In genomic region chr11:116571767-116572679, GRCm38 (mm10) we compare ENCODE assay signal across 9 mouse cellular contexts. TPM values are rescaled to one million over a fixed set of nuclear protein-coding genes. Genes with fewer than 3 reads are reported as not detected.
DNase-seq lines count a peak whose midpoint lies in the region; ATAC-seq lines count a peak whose summit lies in the region.
"Had no signal": no experiment of that assay in that cellular context is flagged by ENCODE, and none has a peak within 500 bp of the region (broad histone marks: within the 10 kb centered on the region; RNA-seq: fewer than 3 reads in every experiment).

No protein-coding gene starts in this region.

- H3K27ac ChIP-seq in liver, embryonic 16.5 days (ENCODE audit: low read length), result peak overlapping the region; percentile 99

- ATAC-seq in liver, embryonic 16.5 days (ENCODE audit: low read depth), result peak; percentile 69
- ATAC-seq in inflammation-experienced regulatory T-cells, adult 6 months, result no peak

- WGBS in liver, embryonic 16.5 days (ENCODE audit: insufficient replicate concordance), result 30% methylated on average over 19 of the region's 19 CpGs

- H3K4me2 ChIP-seq in liver, embryonic 16.5 days (ENCODE audit: low read depth, low read length), result peak overlapping the region; percentile 75
- H3K4me2 ChIP-seq: neural tube, embryonic 13.5 days had no signal

- no peaks in the 10 kb centered on the region for H3K9me3 ChIP-seq in liver, embryonic 16.5 days (replicated peaks; ENCODE audit: control insufficient read depth, low read length)
- H3K9me3 ChIP-seq: neural tube, embryonic 13.5 days had no signal

- H3K27me3 ChIP-seq in liver, embryonic 16.5 days (ENCODE audit: control insufficient read depth, insufficient read depth, low read depth, low read length), result no peaks in the 10 kb centered on the region
- H3K27me3 ChIP-seq: neural tube, embryonic 13.5 days had no signal

- H3K4me1 ChIP-seq in liver, embryonic 16.5 days (ENCODE audit: control insufficient read depth, low read depth, low read length), result peaks cover 83% of the 10 kb centered on the region

- peak; percentile 56 to 60 for DNase-seq in cerebellum, postnatal 10 days
- DNase-seq in cerebellum, adult 11 months, result no peak
- DNase-seq in adrenal gland, adult 2 months, result peak; percentile 89
- DNase-seq in heart, adult 8-10 months (ENCODE audit: low spot score), result peak; percentile 53
- no peak for DNase-seq in layer of hippocampus, adult 8-10 months (ENCODE audit: low spot score in 2 of 2)
- DNase-seq in kidney, adult 11 months, result no peak

- H3K9ac ChIP-seq in liver, embryonic 16.5 days (ENCODE audit: low read depth, low read length), result peak overlapping the region; percentile 60

- peak overlapping the region; percentile 51 for H3K4me3 ChIP-seq in liver, embryonic 16.5 days (ENCODE audit: low read depth, low read length)
- H3K4me3 ChIP-seq: neural tube, embryonic 13.5 days had no signal

- H3K36me3 ChIP-seq in liver, embryonic 16.5 days (ENCODE audit: control insufficient read depth, insufficient read depth), result peaks cover 2% of the 10 kb centered on the region; the same call in 1 of the 2 replicates
- H3K36me3 ChIP-seq: neural tube, embryonic 13.5 days had no signal

RNA-seq across cellular contexts. Expression of gene Ube2o, which starts 9.2 kb away (rescaled TPM):
- 10 to 100 TPM; 24.9 to 26.7 TPM for total RNA-seq in adrenal gland, adult 2 months (2021)
- 21.8 and 24.6 TPM in 2 replicates for polyA plus RNA-seq in adrenal gland, adult 2 months (2012; rRNA removed)
- 10 to 100 TPM; 27.4 to 33.1 (median 29.8) TPM for total RNA-seq in heart, adult 8-10 months (2022)
- 15.1 and 18.1 TPM in 2 replicates for polyA plus RNA-seq in liver, embryonic 16.5 days (2015; fragmentation: Nextera tagmentation; extraction: Ambion mirVana)
- 100 to 1,000 TPM in 1 of 4 experiments, 10 to 100 TPM in 3; 96.8 to 110 (median 98.8) TPM for total RNA-seq in layer of hippocampus, adult 8-10 months (2022)
- 1 to 10 TPM; 1.5 to 2.2 (median 2.0) TPM for polyA plus RNA-seq in inflammation-experienced regulatory T-cells, adult 6 months (2017; shearing (Covaris generic))

RNA-seq across cellular contexts. Expression of gene Aanat, which starts 14.2 kb away (rescaled TPM):
- total RNA-seq in adrenal gland, adult 2 months (2021), result not detected
- polyA plus RNA-seq in adrenal gland, adult 2 months (2012; rRNA removed), result 0.40 TPM in 1 of 2 replicates, not detected in the other
- total RNA-seq in heart, adult 8-10 months (2022), result not detected
- polyA plus RNA-seq in liver, embryonic 16.5 days (2015; fragmentation: Nextera tagmentation; extraction: Ambion mirVana), result not detected in 2 replicates
- total RNA-seq in layer of hippocampus, adult 8-10 months (2022), result 1 to 10 TPM in 3 of 4 experiments, under 1 TPM in 1; 0.57 to 3.9 (median 1.4) TPM
- not detected for polyA plus RNA-seq in inflammation-experienced regulatory T-cells, adult 6 months (2017; shearing (Covaris generic))

RNA-seq across cellular contexts. Expression of gene Sphk1, which starts 41.3 kb away (rescaled TPM):
- 1 to 10 TPM; 2.4 to 2.6 TPM for total RNA-seq in adrenal gland, adult 2 months (2021)
- polyA plus RNA-seq in adrenal gland, adult 2 months (2012; rRNA removed), result 3.7 and 4.1 TPM in 2 replicates
- 1 to 10 TPM in 1 of 4 experiments, under 1 TPM in 3; 0.57 to 1.3 (median 0.98) TPM for total RNA-seq in heart, adult 8-10 months (2022)
- 23.7 and 24.3 TPM in 2 replicates for polyA plus RNA-seq in liver, embryonic 16.5 days (2015; fragmentation: Nextera tagmentation; extraction: Ambion mirVana)
- total RNA-seq in layer of hippocampus, adult 8-10 months (2022), result 1 to 10 TPM; 2.8 to 3.6 (median 2.9) TPM
- not detected for polyA plus RNA-seq in inflammation-experienced regulatory T-cells, adult 6 months (2017; shearing (Covaris generic))

RNA-seq across cellular contexts. Expression of gene Rhbdf2, which starts 54.8 kb away (rescaled TPM):
- 10 to 100 TPM in 1 of 2 experiments, 1 to 10 TPM in 1; 8.2 to 22.7 TPM for total RNA-seq in adrenal gland, adult 2 months (2021)
- 41.1 and 56.8 TPM in 2 replicates for polyA plus RNA-seq in adrenal gland, adult 2 months (2012; rRNA removed)
- total RNA-seq in heart, adult 8-10 months (2022), result 10 to 100 TPM in 3 of 4 experiments, 1 to 10 TPM in 1; 8.7 to 12.6 (median 10.6) TPM
- 6.7 and 7.7 TPM in 2 replicates for polyA plus RNA-seq in liver, embryonic 16.5 days (2015; fragmentation: Nextera tagmentation; extraction: Ambion mirVana)
- 1 to 10 TPM; 1.1 to 2.5 (median 1.8) TPM for total RNA-seq in layer of hippocampus, adult 8-10 months (2022)
- polyA plus RNA-seq in inflammation-experienced regulatory T-cells, adult 6 months (2017; shearing (Covaris generic)), result 1 to 10 TPM; 3.4 to 9.3 (median 3.9) TPM

Comparison
In these comparisons a context has a peak if more than half of its experiments do, and no peak if none do; other contexts are left out.
1. DNase-seq: peak in cerebellum, postnatal 10 days (2 of 2), adrenal gland, adult 2 months (single experiment) and heart, adult 8-10 months (single experiment); none in cerebellum, adult 11 months (single experiment), layer of hippocampus, adult 8-10 months (0 of 2) and kidney, adult 11 months (single experiment).